26 mouse cellular contexts compared by ENCODE assay signal in the genomic region with DNA sequence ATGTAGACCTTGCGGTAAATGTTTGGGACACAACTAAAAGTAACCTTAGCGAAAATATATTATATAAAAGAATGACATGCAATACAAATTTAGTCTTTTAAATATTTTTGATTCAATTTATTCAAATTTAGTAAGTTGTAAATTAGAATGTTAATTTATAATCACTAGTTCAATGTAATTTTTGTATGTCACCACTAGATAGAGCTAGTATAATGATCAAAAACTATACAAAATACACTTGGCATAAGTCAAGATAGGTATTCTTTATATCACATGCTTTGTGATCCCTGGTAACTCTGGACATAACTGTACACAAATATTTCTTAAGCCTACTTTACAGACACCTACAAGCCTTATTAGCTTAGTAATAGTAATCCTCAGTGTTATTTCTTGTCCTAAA.
DNase-seq lines count a peak whose midpoint lies in the region; ATAC-seq and TF ChIP-seq lines count a peak whose summit lies in the region.
"Had no signal": no experiment of that assay in that cellular context is flagged by ENCODE, and none has a peak within 500 bp of the region (broad histone marks: within the 10 kb centered on the region; RNA-seq: fewer than 3 reads in every experiment).

No protein-coding gene starts in this region.

- intact Hi-C loops in left cerebral cortex, postnatal 14 days (cut with DNase I): no loop called here

- ATAC-seq in forebrain, embryonic 14.5 days: no peak
- ATAC-seq in forebrain, embryonic 12.5 days (ENCODE audit: low FRiP score): no peak
- ATAC-seq in hindbrain, postnatal 0 days: no peak
- ATAC-seq: activated CD4-positive, CD25-positive, alpha-beta regulatory T cell, adult 4 months; forebrain, embryonic 13.5 days; forebrain, embryonic 16.5 days; Patski had no signal

- H3K4me1 ChIP-seq in forebrain, embryonic 14.5 days (ENCODE audit: control insufficient read depth, insufficient read depth, low read length): no peaks in the 10 kb centered on the region
- no peaks in the 10 kb centered on the region for H3K4me1 ChIP-seq in forebrain, embryonic 12.5 days
- no peaks in the 10 kb centered on the region for H3K4me1 ChIP-seq in hindbrain, postnatal 0 days (ENCODE audit: insufficient read depth, low read length)
- H3K4me1 ChIP-seq: embryonic facial prominence, embryonic 13.5 days; embryonic facial prominence, embryonic 15.5 days; forebrain, embryonic 10.5 days; forebrain, embryonic 13.5 days had no signal

- WGBS in forebrain, embryonic 14.5 days: 96% methylated on average over 2 of the region's 2 CpGs
- 95% methylated on average over 2 of the region's 2 CpGs for WGBS in forebrain, embryonic 12.5 days
- WGBS in hindbrain, postnatal 0 days: 96% methylated on average over 2 of the region's 2 CpGs

- TF ChIP-seq CTCF in layer of hippocampus, adult 2 months (conservative IDR thresholded peaks at IDR 0.05): peak; percentile 71
- TF ChIP-seq CTCF in hindbrain, postnatal 0 days (IDR thresholded peaks at IDR 0.05; ENCODE audit: low read depth): no peak

- H3K27me3 ChIP-seq in forebrain, embryonic 14.5 days (replicated peaks; ENCODE audit: control insufficient read depth, insufficient read depth, low read length): no peaks in the 10 kb centered on the region
- H3K27me3 ChIP-seq in forebrain, embryonic 12.5 days: no peaks in the 10 kb centered on the region
- H3K27me3 ChIP-seq in hindbrain, postnatal 0 days (ENCODE audit: insufficient read depth, low read length): no peaks in the 10 kb centered on the region
- H3K27me3 ChIP-seq: embryonic facial prominence, embryonic 13.5 days; embryonic facial prominence, embryonic 15.5 days; forebrain, embryonic 13.5 days; Patski had no signal

- no peaks in the 10 kb centered on the region for H3K36me3 ChIP-seq in forebrain, embryonic 14.5 days (ENCODE audit: control insufficient read depth, insufficient read depth, low read length)
- H3K36me3 ChIP-seq in forebrain, embryonic 12.5 days (replicated peaks): no peaks in the 10 kb centered on the region
- no peaks in the 10 kb centered on the region for H3K36me3 ChIP-seq in hindbrain, postnatal 0 days (ENCODE audit: insufficient read depth, low read length)
- H3K36me3 ChIP-seq: embryonic facial prominence, embryonic 13.5 days; embryonic facial prominence, embryonic 15.5 days; forebrain, embryonic 10.5 days had no signal

- no peak overlapping the region for H3K4me3 ChIP-seq in forebrain, embryonic 14.5 days (ENCODE audit: low read depth, low read length)
- no peak overlapping the region for H3K4me3 ChIP-seq in forebrain, embryonic 12.5 days (replicated peaks)
- H3K4me3 ChIP-seq in layer of hippocampus, adult 2 months: no peak overlapping the region
- H3K4me3 ChIP-seq in hindbrain, postnatal 0 days (ENCODE audit: low read length): no peak overlapping the region
- H3K4me3 ChIP-seq: embryonic facial prominence, embryonic 13.5 days; embryonic facial prominence, embryonic 15.5 days; erythroblast, embryonic 14.5 days; forebrain, embryonic 10.5 days; forebrain, embryonic 13.5 days had no signal

- H3K9me3 ChIP-seq in forebrain, embryonic 14.5 days (replicated peaks; ENCODE audit: control insufficient read depth, low read length): no peaks in the 10 kb centered on the region
- no peaks in the 10 kb centered on the region for H3K9me3 ChIP-seq in forebrain, embryonic 12.5 days
- H3K9me3 ChIP-seq in hindbrain, postnatal 0 days (ENCODE audit: low read length): no peaks in the 10 kb centered on the region
- H3K9me3 ChIP-seq: embryonic facial prominence, embryonic 13.5 days; embryonic facial prominence, embryonic 15.5 days; forebrain, embryonic 10.5 days; forebrain, embryonic 13.5 days had no signal

- H3K9ac ChIP-seq in forebrain, embryonic 14.5 days (ENCODE audit: low read length): no peak overlapping the region
- H3K9ac ChIP-seq in forebrain, embryonic 12.5 days: no peak overlapping the region
- no peak overlapping the region for H3K9ac ChIP-seq in hindbrain, postnatal 0 days (replicated peaks; ENCODE audit: low read length)
- H3K9ac ChIP-seq: embryonic facial prominence, embryonic 13.5 days; embryonic facial prominence, embryonic 15.5 days; forebrain, embryonic 13.5 days had no signal

- no peak overlapping the region for H3K27ac ChIP-seq in forebrain, embryonic 14.5 days (ENCODE audit: low read depth, low read length)
- H3K27ac ChIP-seq in forebrain, embryonic 12.5 days: no peak overlapping the region
- H3K27ac ChIP-seq in layer of hippocampus, adult 2 months: no peak overlapping the region
- no peak overlapping the region for H3K27ac ChIP-seq in hindbrain, postnatal 0 days
- H3K27ac ChIP-seq: embryonic facial prominence, embryonic 13.5 days; embryonic facial prominence, embryonic 15.5 days; forebrain, embryonic 10.5 days; forebrain, embryonic 13.5 days had no signal

- no peak overlapping the region for H3K4me2 ChIP-seq in forebrain, embryonic 14.5 days (ENCODE audit: low read length)
- no peak overlapping the region for H3K4me2 ChIP-seq in forebrain, embryonic 12.5 days
- H3K4me2 ChIP-seq in hindbrain, postnatal 0 days (ENCODE audit: low read depth, low read length): no peak overlapping the region
- H3K4me2 ChIP-seq: embryonic facial prominence, embryonic 13.5 days; embryonic facial prominence, embryonic 15.5 days; forebrain, embryonic 13.5 days had no signal

- peak; percentile 2 for DNase-seq in forebrain, embryonic 14.5 days (ENCODE audit: low spot score)
- DNase-seq in layer of hippocampus, adult 2 months (ENCODE audit: low spot score in 2 of 2): no peak
- DNase-seq in layer of hippocampus, postnatal 10 days (ENCODE audit: low spot score in 2 of 2): no peak
- peak; percentile 3 for DNase-seq in 416B (ENCODE audit: low read depth)
- DNase-seq in brain, adult 2 months (ENCODE audit: low read depth, low spot score): peak; percentile 1
- DNase-seq in hindbrain, postnatal 0 days (ENCODE audit: low spot score): no peak
- DNase-seq in left cerebral cortex, postnatal 14 days (ENCODE audit: low spot score in 2 of 2): no peak
- DNase-seq: adrenal gland, adult 8-10 months; adrenal gland, postnatal 14 days; adrenal gland, postnatal 36 days; cerebellum, adult 11 months; cerebellum, adult 18-20 months; cerebellum, adult 8-10 months; cerebellum, adult 9-11 months; cerebellum, postnatal 14 days; cerebellum, postnatal 36 days; embryo, embryonic 11 days had no signal

Comparison
In these comparisons a context has a peak if more than half of its experiments do, and no peak if none do; other contexts are left out.
1. DNase-seq: peak in forebrain, embryonic 14.5 days (single experiment), 416B (single experiment) and brain, adult 2 months (single experiment); none in layer of hippocampus, adult 2 months (0 of 2), layer of hippocampus, postnatal 10 days (0 of 2), hindbrain, postnatal 0 days (single experiment) and left cerebral cortex, postnatal 14 days (0 of 2).